In the genomic region with DNA sequence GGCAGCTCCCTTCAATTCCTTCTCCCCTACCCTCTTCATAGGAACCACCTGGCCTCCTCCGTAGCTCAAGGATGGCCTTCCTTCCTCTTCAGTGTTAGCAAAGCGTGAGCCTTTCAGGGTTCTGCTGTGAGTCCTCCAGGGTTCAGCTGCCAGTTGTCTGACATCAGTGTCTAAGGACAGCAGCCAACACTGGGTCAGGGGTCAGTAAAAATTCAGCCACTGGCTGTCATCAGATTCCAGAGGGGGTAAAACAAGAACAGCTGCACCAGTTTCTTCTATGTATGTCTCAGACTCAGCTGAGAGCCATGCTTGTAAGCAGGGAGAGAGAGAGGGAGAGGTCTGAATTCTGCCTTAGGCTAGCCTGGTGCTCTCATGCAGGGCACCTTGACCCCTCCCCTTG, we compare ENCODE assay signal across 8 mouse cellular contexts.
DNase-seq lines count a peak whose midpoint lies in the region; ATAC-seq and TF ChIP-seq lines count a peak whose summit lies in the region.
"Had no signal": no experiment of that assay in that cellular context is flagged by ENCODE, and none has a peak within 500 bp of the region (broad histone marks: within the 10 kb centered on the region; RNA-seq: fewer than 3 reads in every experiment).

No protein-coding gene starts in this region.

- H3K4me2 ChIP-seq in lung, embryonic 14.5 days, result no peak overlapping the region
- H3K4me2 ChIP-seq in midbrain, embryonic 13.5 days (replicated peaks), result no peak overlapping the region

- 36% methylated on average over 2 of the region's 2 CpGs for WGBS in lung, embryonic 14.5 days
- 84% methylated on average over 2 of the region's 2 CpGs for WGBS in midbrain, embryonic 13.5 days

- DNase-seq in adrenal gland, adult 8-10 months, result peak; percentile 25
- DNase-seq in heart, postnatal 36 days, result peak; percentile 43 to 46
- peak; percentile 85 for DNase-seq in lung, embryonic 14.5 days
- DNase-seq in c-Kit-positive CD71-positive TER-119-positive erythroid progenitor cells, embryonic 14.5 days (ENCODE audit: low spot score), result no peak

- no peaks in the 10 kb centered on the region for H3K36me3 ChIP-seq in lung, embryonic 14.5 days (ENCODE audit: insufficient read depth)
- no peaks in the 10 kb centered on the region for H3K36me3 ChIP-seq in midbrain, embryonic 13.5 days

- H3K27me3 ChIP-seq in lung, embryonic 14.5 days (ENCODE audit: insufficient read depth, low read length), result no peaks in the 10 kb centered on the region
- no peaks in the 10 kb centered on the region for H3K27me3 ChIP-seq in midbrain, embryonic 13.5 days

- no peak overlapping the region for H3K4me3 ChIP-seq in brown adipose tissue, adult 24 weeks (ENCODE audit: insufficient read depth, low read depth, low read length)
- H3K4me3 ChIP-seq in lung, embryonic 14.5 days (ENCODE audit: low read depth, low read length), result no peak overlapping the region
- no peak overlapping the region for H3K4me3 ChIP-seq in midbrain, embryonic 13.5 days (replicated peaks)
- H3K4me3 ChIP-seq: left cerebral cortex, adult 2 months had no signal

- TF ChIP-seq CTCF in lung, embryonic 14.5 days (IDR thresholded peaks at IDR 0.05; ENCODE audit: low read depth), result no peak

- H3K4me1 ChIP-seq in brown adipose tissue, adult 24 weeks (ENCODE audit: control insufficient read depth, insufficient read depth, insufficient read length, low read length), result peaks cover 18% of the 10 kb centered on the region
- no peaks in the 10 kb centered on the region for H3K4me1 ChIP-seq in lung, embryonic 14.5 days (ENCODE audit: insufficient read depth)
- no peaks in the 10 kb centered on the region for H3K4me1 ChIP-seq in midbrain, embryonic 13.5 days (replicated peaks)

- H3K9ac ChIP-seq in lung, embryonic 14.5 days, result no peak overlapping the region
- no peak overlapping the region for H3K9ac ChIP-seq in midbrain, embryonic 13.5 days (replicated peaks)

- H3K9me3 ChIP-seq in lung, embryonic 14.5 days (ENCODE audit: low read depth, low read length), result no peaks in the 10 kb centered on the region
- H3K9me3 ChIP-seq in midbrain, embryonic 13.5 days, result no peaks in the 10 kb centered on the region

- ATAC-seq in lung, embryonic 14.5 days (ENCODE audit: insufficient read depth), result peak; percentile 82
- no peak for ATAC-seq in erythroid progenitor cell, adult 5-6 weeks (replicated peaks; ENCODE audit: low FRiP score, poor library complexity, severe bottlenecking)
- no peak for ATAC-seq in midbrain, embryonic 13.5 days

- intact Hi-C loops in heart, postnatal 36 days (cut with DNase I), result no loop called here

- peak overlapping the region; percentile 69 for H3K27ac ChIP-seq in brown adipose tissue, adult 24 weeks (replicated peaks; ENCODE audit: low read depth, low read length)
- no peak overlapping the region for H3K27ac ChIP-seq in lung, embryonic 14.5 days (ENCODE audit: low read depth)
- H3K27ac ChIP-seq in midbrain, embryonic 13.5 days, result no peak overlapping the region
- H3K27ac ChIP-seq: left cerebral cortex, adult 2 months had no signal
